Mouse (Mus musculus) MEL (cell line): Measurements from ENCODE around the gene Ddx52. TPM values are rescaled to one million over a fixed set of nuclear protein-coding genes. Genes with fewer than 3 reads are reported as not detected.

Source experiments
- DNase-seq: peaks from one replicate; pipeline ENCODE4 v3.0.0; 2011; ENCODE audit warnings: low read depth, low spot score
- H3K27ac ChIP-seq: 2 replicates; pipeline ENCODE4 v1.5.1; 2012; ENCODE audit warnings: low read depth, mild to moderate bottlenecking, control low read depth, low read length, moderate library complexity; ENCODE audit not compliant: control insufficient read depth
- H3K27me3 ChIP-seq, 2 experiments: fragments of 150-350 bp in 1 of 2; sonication (generic) in 1 of 2; 2 replicates each; pipeline ENCODE4 v1.6.1; 2012; ENCODE audit warnings: low read length in 2 of 2, mild to moderate bottlenecking in 2 of 2, improper control_type of control experiment in 1 of 2, moderate library complexity in 1 of 2; ENCODE audit not compliant: insufficient read depth in 2 of 2, control insufficient read depth in 1 of 2
- H3K36me3 ChIP-seq, 2 experiments: 2 replicates each; pipeline ENCODE4 v1.6.1; 2012 to 2014; ENCODE audit warnings: low read length in 2 of 2, improper control_type of control experiment in 1 of 2, inconsistent platforms in 1 of 2, mild to moderate bottlenecking in 1 of 2; ENCODE audit not compliant: insufficient read depth in 2 of 2, control insufficient read depth in 1 of 2
- H3K4me1 ChIP-seq, 2 experiments: fragments of 150-350 bp in 1 of 2; sonication (generic) in 1 of 2; 2 replicates each; pipeline ENCODE4 v1.6.1; 2012; ENCODE audit warnings: low read length in 2 of 2, improper control_type of control experiment in 1 of 2, mild to moderate bottlenecking in 1 of 2; ENCODE audit not compliant: insufficient read depth in 2 of 2, control insufficient read depth in 1 of 2
- H3K4me3 ChIP-seq, 2 experiments: fragments of 150-350 bp in 1 of 2; sonication (generic) in 1 of 2; 2 replicates each; pipeline ENCODE4 v1.5.1; 2012; ENCODE audit warnings: low read depth in 2 of 2, low read length in 2 of 2, mild to moderate bottlenecking in 2 of 2, moderate library complexity in 2 of 2, control low read depth in 1 of 2, improper control_type of control experiment in 1 of 2; ENCODE audit not compliant: control insufficient read depth in 1 of 2, insufficient read depth in 1 of 2
- H3K79me2 ChIP-seq: 2 replicates; pipeline ENCODE4 v1.6.1; 2012; ENCODE audit warnings: mild to moderate bottlenecking, low read length, moderate library complexity; ENCODE audit not compliant: control insufficient read depth, poor library complexity, insufficient read depth
- H3K9ac ChIP-seq: 2 replicates; pipeline ENCODE4 v1.6.1; 2012; ENCODE audit warnings: low read depth, mild to moderate bottlenecking, control low read depth, low read length, moderate library complexity; ENCODE audit not compliant: control insufficient read depth, poor library complexity, severe bottlenecking
- H3K9me3 ChIP-seq: fragments of 150-350 bp; sonication (generic); replicated peaks from 2 replicates; pipeline ENCODE4 v1.6.1; 2012; ENCODE audit warnings: mild to moderate bottlenecking, low read length, improper control_type of control experiment, moderate library complexity; ENCODE audit not compliant: insufficient read depth
- CHD1 ChIP-seq: IDR thresholded peaks from 2 replicates; pipeline ENCODE4 v1.6.1; 2012; ENCODE audit warnings: low read depth, mild to moderate bottlenecking, inconsistent platforms, low read length, improper control_type of control experiment
- CHD2 ChIP-seq: IDR thresholded peaks from 2 replicates; pipeline ENCODE4 v1.6.1; 2011; ENCODE audit warnings: low read length, improper control_type of control experiment
- ELF1 ChIP-seq: IDR thresholded peaks from 2 replicates; pipeline ENCODE4 v1.6.1; 2014; ENCODE audit warnings: low read depth, mild to moderate bottlenecking, inconsistent platforms, low read length, improper control_type of control experiment, moderate library complexity
- EP300 ChIP-seq, 2 experiments: IDR thresholded peaks; 2 replicates each; pipeline ENCODE4 v1.6.1; 2011; ENCODE audit warnings: improper control_type of control experiment in 2 of 2, low read length in 2 of 2, low read depth in 1 of 2, mild to moderate bottlenecking in 1 of 2
- ETS1 ChIP-seq: IDR thresholded peaks from 2 replicates; pipeline ENCODE4 v1.6.1; 2012; ENCODE audit warnings: low read depth, mild to moderate bottlenecking, inconsistent platforms, low read length, improper control_type of control experiment, moderate library complexity
- GATA1 ChIP-seq: IDR thresholded peaks from 2 replicates; pipeline ENCODE4 v1.6.1; 2011; ENCODE audit warnings: low read depth, low read length, improper control_type of control experiment
- KAT2A ChIP-seq: conservative IDR thresholded peaks from 2 replicates; pipeline ENCODE4 v1.6.1; 2012; ENCODE audit warnings: low read depth, low read length, improper control_type of control experiment, inconsistent platforms
- MAFK ChIP-seq: IDR thresholded peaks from 2 replicates; pipeline ENCODE4 v1.6.1; 2011; ENCODE audit warnings: low read depth, mild to moderate bottlenecking, low read length, improper control_type of control experiment, borderline replicate concordance
- MAX ChIP-seq: IDR thresholded peaks from 2 replicates; pipeline ENCODE4 v1.6.1; 2011; ENCODE audit warnings: low read length, improper control_type of control experiment
- MYB ChIP-seq: IDR thresholded peaks from 2 replicates; pipeline ENCODE4 v1.6.1; 2011; ENCODE audit warnings: mild to moderate bottlenecking, low read depth, low read length, improper control_type of control experiment
- NELFE ChIP-seq: IDR thresholded peaks from 2 replicates; pipeline ENCODE4 v1.6.1; 2011; ENCODE audit warnings: low read depth, low read length, improper control_type of control experiment
- NRF1 ChIP-seq: IDR thresholded peaks from 2 replicates; pipeline ENCODE4 v1.6.1; 2014; ENCODE audit warnings: low read depth, mild to moderate bottlenecking, inconsistent platforms, low read length, improper control_type of control experiment, moderate library complexity; ENCODE audit not compliant: poor library complexity, insufficient read depth, severe bottlenecking
- RAD21 ChIP-seq: IDR thresholded peaks from 2 replicates; pipeline ENCODE4 v1.6.1; 2011; ENCODE audit warnings: mild to moderate bottlenecking, low read depth, low read length, improper control_type of control experiment
- RCOR1 ChIP-seq: IDR thresholded peaks from 2 replicates; pipeline ENCODE4 v1.6.1; 2012; ENCODE audit warnings: low read depth, mild to moderate bottlenecking, inconsistent platforms, low read length, improper control_type of control experiment
- SIN3A ChIP-seq: IDR thresholded peaks from 2 replicates; pipeline ENCODE4 v1.6.1; 2012; ENCODE audit warnings: low read length, improper control_type of control experiment, inconsistent platforms
- SMC3 ChIP-seq: IDR thresholded peaks from 2 replicates; pipeline ENCODE4 v1.6.1; 2011; ENCODE audit warnings: low read depth, low read length, improper control_type of control experiment
- TAL1 ChIP-seq: IDR thresholded peaks from 2 replicates; pipeline ENCODE4 v1.6.1; 2012; ENCODE audit warnings: mild to moderate bottlenecking, inconsistent platforms, low read length, moderate library complexity, mixed read lengths
- TCF12 ChIP-seq: IDR thresholded peaks from 2 replicates; pipeline ENCODE4 v1.6.1; 2014; ENCODE audit warnings: low read depth, mild to moderate bottlenecking, inconsistent platforms, low read length, improper control_type of control experiment, moderate library complexity
- UBTF ChIP-seq: IDR thresholded peaks from 2 replicates; pipeline ENCODE4 v1.6.1; 2012; ENCODE audit warnings: low read depth, mild to moderate bottlenecking, inconsistent platforms, low read length, improper control_type of control experiment, moderate library complexity, borderline replicate concordance; ENCODE audit not compliant: insufficient read depth
- USF1 ChIP-seq: IDR thresholded peaks from 2 replicates; pipeline ENCODE4 v1.6.1; 2014; ENCODE audit warnings: low read depth, mild to moderate bottlenecking, inconsistent platforms, low read length, improper control_type of control experiment, moderate library complexity
- USF2 ChIP-seq, 2 experiments: IDR thresholded peaks; 2 replicates each; pipeline ENCODE4 v1.6.1; 2011 to 2012; ENCODE audit warnings: improper control_type of control experiment in 2 of 2, low read length in 2 of 2, borderline replicate concordance in 1 of 2, inconsistent platforms in 1 of 2, low read depth in 1 of 2, mild to moderate bottlenecking in 1 of 2; ENCODE audit not compliant: insufficient read depth in 1 of 2
- ZC3H11A ChIP-seq: IDR thresholded peaks from 2 replicates; pipeline ENCODE4 v1.6.1; 2012; ENCODE audit warnings: low read depth, mild to moderate bottlenecking, inconsistent platforms, low read length, improper control_type of control experiment
- polyA plus RNA-seq, 2 experiments: library from polyadenylated mRNA; stranded (reverse) in 1 of 2; unstranded in 1 of 2; fragments of >175 nt in 1 of 2; fragments of >200 nt in 1 of 2; gene quantifications; 2 replicates each; pipeline versions ENCODE4 v1.2.1 to v1.2.4; 2012; ENCODE audit warnings: low replicate concordance in 2 of 2, low read depth in 1 of 2; ENCODE audit not compliant: insufficient read length in 2 of 2, insufficient read depth in 1 of 2, missing spikeins in 1 of 2
- total RNA-seq: library from RNA; depleted of rRNA; stranded (reverse); fragments of 300-350 nt; gene quantifications from 2 replicates; pipeline ENCODE4 v1.2.3, GENCODE M21; 2012

Gene Ddx52
- total and polyA plus RNA-seq, 3 experiments, result 48.2 to 58.6 TPM; not detected in 1

- no peak overlapping the region for H3K4me3 ChIP-seq
- TF ChIP-seq USF1, result no peak
- no peak for TF ChIP-seq ETS1
- no peak for TF ChIP-seq ZC3H11A
- TF ChIP-seq MAFK, result no peak
- TF ChIP-seq SIN3A, result no peak
- TF ChIP-seq EP300 (IDR thresholded peaks at IDR 0.05; ENCODE audit: low read depth in 1 of 2, low read length in 2 of 2), result no peak
- no peak for TF ChIP-seq UBTF
- no peak for TF ChIP-seq TAL1
- no peak for TF ChIP-seq GATA1
- TF ChIP-seq CHD1, result no peak
- no peak for TF ChIP-seq KAT2A
- no peak for TF ChIP-seq MAX
- H3K79me2 ChIP-seq, result no peaks in the 10 kb centered on the region
- H3K27me3 ChIP-seq, result no peaks in the 10 kb centered on the region
- DNase-seq, result no peak
- no peak overlapping the region for H3K27ac ChIP-seq
- no peak overlapping the region for H3K9ac ChIP-seq
- H3K4me1 ChIP-seq, result no peaks in the 10 kb centered on the region
- H3K36me3 ChIP-seq, result peaks cover 0 to 21% of the 10 kb centered on the region in 2 experiments; a peak in 2 of 4 replicates
- H3K9me3 ChIP-seq, result no peaks in the 10 kb centered on the region
These were observed 57.1 kb downstream of the Ddx52 start for GRCm38 (mm10) chr11:83998993-83999392.

- peaks cover 0 to 18% of the 10 kb centered on the region in 2 experiments; a peak in 2 of 4 replicates for H3K36me3 ChIP-seq
- no peaks in the 10 kb centered on the region for H3K4me1 ChIP-seq
- TF ChIP-seq USF2 (IDR thresholded peaks at IDR 0.05; ENCODE audit: borderline replicate concordance in 1 of 2, insufficient read depth in 1 of 2, low read depth in 1 of 2, low read length in 2 of 2), result no peak
- TF ChIP-seq UBTF, result no peak
- no peak for TF ChIP-seq KAT2A
- no peak for TF ChIP-seq SMC3
- TF ChIP-seq ELF1, result no peak
- TF ChIP-seq NRF1, result no peak
- no peak for TF ChIP-seq CHD2
- no peak for TF ChIP-seq MAFK
- no peak for TF ChIP-seq MAX
- TF ChIP-seq MYB, result no peak
- TF ChIP-seq EP300 (IDR thresholded peaks at IDR 0.05; ENCODE audit: low read depth in 1 of 2, low read length in 2 of 2), result no peak
- TF ChIP-seq RCOR1, result no peak
- TF ChIP-seq NELFE, result no peak
- no peak for TF ChIP-seq RAD21
- TF ChIP-seq ZC3H11A, result no peak
- TF ChIP-seq USF1, result no peak
- no peak for TF ChIP-seq TCF12
- TF ChIP-seq SIN3A, result no peak
- TF ChIP-seq, all 39 proteins: peak for 0
These were observed 57.6 kb downstream of the Ddx52 start for GRCm38 (mm10) chr11:83999411-83999915.

More at GRCm38 (mm10) chr11:83999411-83999915, 57.6 kb downstream of the Ddx52 start:
- Histone ChIP-seq H3K9me3 (no peaks in the 10 kb centered on the region), H3K4me3 (no peak overlapping the region), H3K27me3 (no peaks in the 10 kb centered on the region), H3K27ac (no peak overlapping the region), H3K9ac (no peak overlapping the region), H3K79me2 (no peaks in the 10 kb centered on the region)
- no peak for DNase-seq
